Mouse (Mus musculus) lung, postnatal 14 days (tissue): ENCODE measurements around the gene Gm7694.
A peak's percentile ranks its signal among the peaks of the same experiment; 100 is the strongest.

Source experiments
- DNase-seq: peaks from one replicate; pipeline ENCODE4 v3.0.0; 2021

Gm7694 gene

GRCm38 (mm10) chr1:170277016-170277415, 29.1 kb downstream of the Gm7694 start, which contains the start of gene Sh2d1b1:
Gene Sh2d1b1, plus strand, starts transcription at chr1:170277320.
- DNase-seq: no peak

DNA sequence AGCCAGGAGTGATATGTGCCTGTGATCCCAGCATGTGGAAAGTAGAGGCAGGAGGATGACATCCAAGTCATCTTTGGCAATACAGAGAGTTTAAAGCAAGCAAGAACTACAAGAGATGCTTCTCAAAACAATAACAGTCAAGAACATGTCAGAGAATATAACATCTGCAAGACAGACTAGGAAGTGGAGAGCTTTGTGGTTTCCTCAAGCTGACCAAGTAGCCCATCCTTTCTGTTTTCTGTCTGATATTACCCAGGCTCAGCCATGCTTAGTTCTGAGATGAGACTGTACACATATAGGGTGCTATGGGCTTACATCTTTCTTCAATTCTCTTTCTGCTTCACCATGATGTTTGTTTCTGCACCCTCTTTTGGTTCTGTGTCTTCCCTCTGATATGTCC, 32.9 kb downstream of the Gm7694 start:
- DNase-seq: no peak

DNA sequence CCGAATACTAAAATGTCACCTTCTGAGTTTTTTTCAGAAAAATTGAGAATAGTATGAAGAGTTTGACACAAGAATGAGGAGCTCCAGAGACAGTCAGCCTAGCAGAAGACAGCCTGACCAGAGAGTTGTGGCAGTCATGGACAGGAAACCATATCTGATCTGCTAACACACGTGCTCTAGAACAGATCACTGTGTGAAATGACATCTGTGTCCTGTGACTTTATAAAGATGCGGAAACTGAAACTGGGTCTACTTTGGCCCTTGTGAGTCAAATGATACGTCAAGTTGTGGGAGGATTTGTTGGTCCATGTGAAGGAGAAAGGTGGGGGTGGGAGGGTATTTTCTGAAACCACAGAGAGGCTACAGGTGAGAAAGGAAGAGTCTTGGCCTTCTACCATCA, 35.4 kb downstream of the Gm7694 start:
- DNase-seq: no peak

- no peak for DNase-seq
Observed at GRCm38 (mm10) chr1:170270281-170270680, 35.9 kb downstream of the Gm7694 start.

DNA sequence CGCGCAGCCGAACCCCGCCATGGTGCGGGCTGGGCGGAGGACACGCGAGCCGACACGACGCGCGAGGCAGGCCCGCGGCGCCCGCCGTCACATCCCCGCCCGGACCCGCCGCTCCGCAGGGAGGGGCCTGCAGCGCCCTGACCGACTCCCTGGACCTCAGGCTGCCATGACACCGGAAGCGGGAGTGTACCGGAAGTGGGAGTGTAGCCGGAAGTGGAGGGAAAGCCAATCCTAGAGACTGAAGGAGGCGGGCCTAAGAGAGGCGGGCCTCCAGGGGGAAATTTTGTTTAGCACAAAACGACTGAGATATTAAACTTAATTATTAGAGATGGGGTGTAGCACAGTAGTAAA, 50.6 kb downstream of the Gm7694 start:
- peak; percentile 81 for DNase-seq

GRCm38 (mm10) chr1:170254893-170255559, 51.1 kb downstream of the Gm7694 start:
- no peak for DNase-seq
